Mouse (Mus musculus): Measurements from ENCODE around the gene Smim9. TPM values are rescaled to one million over a fixed set of nuclear protein-coding genes. Genes with fewer than 3 reads are reported as not detected.

Gene Smim9
- polyA plus RNA-seq, 1 experiment = not detected

DNA sequence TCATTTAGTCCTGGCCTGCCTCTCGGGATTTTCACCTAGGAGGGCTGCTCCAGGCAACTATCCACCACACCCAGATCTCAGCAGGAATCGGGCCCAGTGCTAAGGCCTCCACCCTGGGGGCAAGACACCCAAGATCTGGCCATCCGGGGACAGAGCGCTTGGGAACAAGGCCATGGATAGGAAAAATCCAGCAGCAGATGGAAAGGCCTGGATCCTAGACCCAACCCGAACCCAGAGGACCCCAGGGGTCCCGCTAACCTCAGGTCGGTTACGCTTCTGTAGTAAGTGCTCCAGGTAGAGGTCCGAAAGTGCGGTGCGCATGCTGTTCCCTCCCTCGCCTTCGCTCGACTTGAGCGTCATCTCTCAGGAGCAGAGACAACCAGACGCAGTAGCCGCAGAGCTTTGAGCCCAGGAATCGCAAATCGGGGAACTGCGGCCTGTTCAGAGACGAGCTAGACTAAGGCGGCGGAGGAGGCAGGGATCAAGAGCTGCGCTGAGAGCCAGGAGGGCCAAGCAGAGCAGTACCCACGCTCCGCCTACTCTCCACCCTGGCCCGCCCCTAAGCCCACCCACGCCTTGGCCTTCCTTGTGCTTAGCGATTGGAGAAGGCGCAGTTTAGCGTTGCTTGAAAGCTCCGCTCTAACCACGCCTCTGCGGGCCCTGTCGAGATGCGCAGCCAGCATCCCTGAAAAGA lies 33.0 kb downstream of the Smim9 start, which contains the start of gene Mpp1:
Gene Mpp1, minus strand, starts transcription at position 550 of the 694 bp plus-strand sequence.
- Histone ChIP-seq H3K4me1 (ENCODE audit: control insufficient read depth) (peaks cover 34% of the 10 kb centered on the region), H3K27me3 (ENCODE audit: control insufficient read depth) (no peaks in the 10 kb centered on the region; the same call in 1 of the 2 replicates), H3K9me3 (ENCODE audit: control insufficient read depth, low read length) (no peaks in the 10 kb centered on the region; the same call in 1 of the 2 replicates), H3K4me3 (replicated peaks) (peak within 1 kb of the TSS; percentile 87), H3K36me3 (ENCODE audit: control insufficient read depth) (peaks cover 34% of the 10 kb centered on the region)
- TF ChIP-seq TAL1 (IDR thresholded peaks at IDR 0.05; ENCODE audit: low read length) = no peak
- no peak for TF ChIP-seq GATA1 (IDR thresholded peaks at IDR 0.05; ENCODE audit: low read length)

DNA sequence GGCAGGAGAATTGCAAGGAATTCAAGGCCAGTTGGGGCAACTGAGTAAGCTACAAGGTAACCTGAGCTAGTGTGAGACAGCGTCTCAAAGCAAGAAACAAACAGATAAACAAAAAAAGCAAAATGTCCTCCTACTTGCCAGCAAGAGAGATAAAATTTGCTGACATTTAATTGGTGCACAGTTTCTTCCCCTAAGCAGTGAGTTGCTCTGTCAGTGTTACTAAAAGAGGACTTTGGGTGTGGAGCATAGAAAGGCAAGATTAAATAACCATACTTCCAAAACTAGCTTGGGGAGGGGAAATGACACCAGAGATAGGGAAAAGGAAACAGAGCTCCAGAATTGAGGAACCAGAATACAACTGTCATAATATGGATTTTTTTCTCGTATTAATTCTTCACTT lies 34.1 kb downstream of the Smim9 start:
- Histone ChIP-seq H3K9me3 (ENCODE audit: control insufficient read depth, low read length) (no peaks in the 10 kb centered on the region; the same call in 1 of the 2 replicates), H3K4me3 (replicated peaks) (peak overlapping the region; percentile 87), H3K36me3 (ENCODE audit: control insufficient read depth) (peaks cover 45% of the 10 kb centered on the region), H3K4me1 (ENCODE audit: control insufficient read depth) (peaks cover 34% of the 10 kb centered on the region), H3K27me3 (ENCODE audit: control insufficient read depth) (no peaks in the 10 kb centered on the region; the same call in 1 of the 2 replicates)
- TF ChIP-seq GATA1 (IDR thresholded peaks at IDR 0.05; ENCODE audit: low read length) (peak; percentile 66), TAL1 (IDR thresholded peaks at IDR 0.05; ENCODE audit: low read length) (no peak)

DNA sequence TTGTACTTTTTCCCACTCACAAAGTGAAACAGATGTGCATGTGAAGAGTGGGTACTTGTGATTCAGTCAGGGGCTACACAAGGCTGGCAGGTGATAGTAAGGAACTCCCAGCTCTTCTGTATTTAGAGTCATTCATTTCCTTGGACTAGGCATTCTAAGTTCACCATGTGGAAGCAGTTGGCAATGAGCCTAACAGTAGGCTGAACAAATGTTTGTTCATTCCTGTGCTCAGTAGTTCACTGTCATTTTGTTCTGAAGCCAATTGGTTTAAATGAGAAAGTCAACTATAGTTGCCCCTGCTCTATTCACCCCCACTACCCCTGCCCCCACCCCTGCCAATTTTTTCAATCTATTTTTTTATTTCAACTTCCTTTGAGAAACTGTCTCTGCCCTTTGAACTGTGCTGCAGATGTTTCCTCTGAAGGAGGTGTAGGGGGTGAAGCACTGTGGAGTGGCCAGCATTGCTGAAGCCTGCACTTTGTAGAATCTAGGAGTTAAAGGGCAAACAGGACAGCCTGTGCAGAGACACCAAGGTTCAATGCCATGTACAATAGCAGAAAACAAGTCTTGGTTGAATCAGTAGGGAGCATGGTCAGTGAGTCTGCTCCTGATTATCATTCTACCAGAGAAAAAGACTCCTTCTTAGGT lies 35.1 kb downstream of the Smim9 start:
- Histone ChIP-seq H3K27me3 (ENCODE audit: control insufficient read depth) (no peaks in the 10 kb centered on the region; the same call in 1 of the 2 replicates), H3K4me1 (ENCODE audit: control insufficient read depth) (peaks cover 34% of the 10 kb centered on the region), H3K4me3 (replicated peaks) (peak overlapping the region; percentile 87), H3K36me3 (ENCODE audit: control insufficient read depth) (peaks cover 55% of the 10 kb centered on the region), H3K9me3 (ENCODE audit: control insufficient read depth, low read length) (no peaks in the 10 kb centered on the region; the same call in 1 of the 2 replicates)
- TF ChIP-seq GATA1 (IDR thresholded peaks at IDR 0.05; ENCODE audit: low read length) = no peak
- no peak for TF ChIP-seq TAL1 (IDR thresholded peaks at IDR 0.05; ENCODE audit: low read length)

DNA sequence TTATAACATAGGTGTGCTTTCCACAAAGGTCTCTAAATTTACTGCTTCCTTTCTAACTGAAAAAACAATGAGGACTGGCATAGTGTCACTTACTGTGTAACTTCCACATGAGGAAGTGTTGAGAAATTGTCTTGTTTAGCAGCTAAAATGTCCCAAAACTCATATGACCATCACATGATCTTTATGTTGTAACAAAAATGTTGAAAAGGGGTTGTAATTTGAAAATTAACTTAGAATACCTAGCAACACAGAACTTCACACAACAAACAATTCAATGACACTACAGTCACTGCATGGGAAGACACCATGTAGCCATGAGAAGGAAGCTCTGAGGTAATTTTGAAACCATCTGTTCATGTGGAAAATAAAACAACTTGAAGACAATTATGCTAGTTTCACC lies 36.7 kb downstream of the Smim9 start:
- TF ChIP-seq TAL1 (IDR thresholded peaks at IDR 0.05; ENCODE audit: low read length) = no peak
- no peak for TF ChIP-seq GATA1 (IDR thresholded peaks at IDR 0.05; ENCODE audit: low read length)
- peaks cover 31% of the 10 kb centered on the region for H3K4me1 ChIP-seq (ENCODE audit: control insufficient read depth)

DNA sequence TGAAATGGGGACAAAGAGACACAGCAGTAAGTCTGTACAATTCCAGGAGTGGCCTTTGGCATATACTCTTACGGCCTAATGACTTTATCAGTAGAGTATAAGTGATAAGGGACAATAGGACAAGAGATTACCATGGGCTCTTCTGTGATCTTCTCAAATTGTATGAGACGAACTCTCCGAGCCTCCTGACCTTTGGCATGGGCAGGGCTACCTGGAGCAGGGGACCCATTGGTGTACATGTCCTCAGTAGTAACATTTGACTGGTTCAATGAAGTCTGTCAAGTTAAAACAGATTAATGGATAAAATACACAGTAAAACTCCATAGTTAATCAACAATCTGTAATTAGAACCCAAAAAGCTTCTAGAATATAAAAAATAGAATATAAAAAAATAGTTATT lies 38.0 kb downstream of the Smim9 start:
- Histone ChIP-seq H3K4me1 (ENCODE audit: control insufficient read depth) (peaks cover 27% of the 10 kb centered on the region), H3K4me3 (replicated peaks) (no peak overlapping the region), H3K9me3 (ENCODE audit: control insufficient read depth, low read length) (no peaks in the 10 kb centered on the region), H3K27me3 (ENCODE audit: control insufficient read depth) (no peaks in the 10 kb centered on the region), H3K36me3 (ENCODE audit: control insufficient read depth) (peaks cover 80% of the 10 kb centered on the region)
- TF ChIP-seq GATA1 (IDR thresholded peaks at IDR 0.05; ENCODE audit: low read length) (no peak), TAL1 (IDR thresholded peaks at IDR 0.05; ENCODE audit: low read length) (no peak)

More for the DNA sequence above, 36.7 kb downstream of the Smim9 start:
- no peaks in the 10 kb centered on the region; the same call in 1 of the 2 replicates for H3K27me3 ChIP-seq (ENCODE audit: control insufficient read depth)
- no peaks in the 10 kb centered on the region; the same call in 1 of the 2 replicates for H3K9me3 ChIP-seq (ENCODE audit: control insufficient read depth, low read length)
- peak overlapping the region; percentile 28 for H3K4me3 ChIP-seq (replicated peaks)
- H3K36me3 ChIP-seq (ENCODE audit: control insufficient read depth) = peaks cover 67% of the 10 kb centered on the region

DNA sequence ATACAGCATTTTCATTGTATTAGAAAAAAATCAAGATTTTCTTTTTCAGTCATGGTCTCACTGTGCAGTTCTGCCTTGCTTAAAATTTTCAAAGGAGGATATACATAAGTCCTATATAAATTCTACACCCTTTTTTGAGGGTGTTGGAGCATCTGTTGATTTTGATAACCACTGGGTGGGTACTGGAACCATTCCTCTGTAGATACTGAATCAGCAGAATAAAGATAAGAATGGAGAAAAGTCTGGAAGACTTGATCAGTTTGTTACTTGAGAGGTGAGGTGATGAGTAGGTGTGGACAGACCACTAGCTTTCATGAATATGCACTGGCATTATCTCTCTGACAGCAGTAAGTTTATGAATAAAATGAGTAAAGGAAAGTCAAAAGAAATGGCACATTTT lies 48.0 kb downstream of the Smim9 start:
- H3K9me3 ChIP-seq (ENCODE audit: control insufficient read depth, low read length) = no peaks in the 10 kb centered on the region
- peaks cover 57% of the 10 kb centered on the region for H3K4me1 ChIP-seq (ENCODE audit: control insufficient read depth)
- no peaks in the 10 kb centered on the region for H3K27me3 ChIP-seq (ENCODE audit: control insufficient read depth)
- TF ChIP-seq TAL1 (IDR thresholded peaks at IDR 0.05; ENCODE audit: low read length) (peak; percentile 35; the same call in 1 of the 3 replicates), GATA1 (IDR thresholded peaks at IDR 0.05; ENCODE audit: low read length) (no peak; the same call in 1 of the 2 replicates)
- peaks cover 100% of the 10 kb centered on the region for H3K36me3 ChIP-seq (ENCODE audit: control insufficient read depth)
- H3K4me3 ChIP-seq (replicated peaks) = peak overlapping the region; percentile 18

DNA sequence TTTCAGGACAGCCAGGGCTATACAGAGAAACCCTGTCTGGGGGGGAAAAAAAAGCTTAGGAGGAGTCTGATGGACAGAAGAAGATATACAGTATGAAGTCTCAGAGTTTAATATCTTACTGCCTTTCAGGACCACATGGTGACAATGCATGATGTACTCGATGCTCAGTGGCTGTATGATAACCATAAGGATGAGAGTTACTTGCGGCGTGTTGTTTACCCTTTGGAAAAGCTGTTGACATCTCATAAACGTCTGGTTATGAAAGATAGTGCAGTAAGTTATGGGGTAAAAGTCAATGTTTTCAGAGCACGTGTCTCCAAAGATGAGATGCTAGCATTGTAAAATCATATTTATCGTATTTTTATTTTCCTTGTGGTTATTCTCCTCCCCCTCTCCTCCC lies 61.3 kb downstream of the Smim9 start:
- no peaks in the 10 kb centered on the region for H3K9me3 ChIP-seq (ENCODE audit: control insufficient read depth, low read length)
- TF ChIP-seq TAL1 (IDR thresholded peaks at IDR 0.05; ENCODE audit: low read length) (no peak), GATA1 (IDR thresholded peaks at IDR 0.05; ENCODE audit: low read length) (no peak)
- no peak overlapping the region for H3K4me3 ChIP-seq (replicated peaks)
- H3K4me1 ChIP-seq (ENCODE audit: control insufficient read depth) = peaks cover 15% of the 10 kb centered on the region
- H3K27me3 ChIP-seq (ENCODE audit: control insufficient read depth) = no peaks in the 10 kb centered on the region
- H3K36me3 ChIP-seq (ENCODE audit: control insufficient read depth) = peaks cover 91% of the 10 kb centered on the region

DNA sequence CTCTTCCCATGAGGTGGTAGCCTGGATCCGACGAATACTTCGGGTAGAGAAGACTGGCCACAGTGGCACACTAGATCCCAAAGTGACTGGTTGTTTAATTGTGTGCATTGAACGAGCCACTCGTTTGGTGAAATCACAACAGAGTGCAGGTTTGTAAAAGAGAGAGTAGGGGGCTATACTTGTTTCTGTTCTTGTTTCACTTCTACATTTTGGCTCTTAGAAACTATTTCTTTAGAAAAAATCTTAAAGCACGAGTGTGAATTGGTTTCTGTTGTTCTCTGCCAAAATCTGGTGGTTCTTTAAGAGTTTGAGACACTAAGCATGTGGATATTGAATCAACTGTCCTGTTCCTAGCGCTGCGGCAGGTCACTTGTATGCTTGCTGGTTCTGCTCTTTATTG lies 64.8 kb downstream of the Smim9 start:
- TF ChIP-seq TAL1 (IDR thresholded peaks at IDR 0.05; ENCODE audit: low read length) (no peak), GATA1 (IDR thresholded peaks at IDR 0.05; ENCODE audit: low read length) (no peak)
- no peak overlapping the region for H3K4me3 ChIP-seq (replicated peaks)

DNA sequence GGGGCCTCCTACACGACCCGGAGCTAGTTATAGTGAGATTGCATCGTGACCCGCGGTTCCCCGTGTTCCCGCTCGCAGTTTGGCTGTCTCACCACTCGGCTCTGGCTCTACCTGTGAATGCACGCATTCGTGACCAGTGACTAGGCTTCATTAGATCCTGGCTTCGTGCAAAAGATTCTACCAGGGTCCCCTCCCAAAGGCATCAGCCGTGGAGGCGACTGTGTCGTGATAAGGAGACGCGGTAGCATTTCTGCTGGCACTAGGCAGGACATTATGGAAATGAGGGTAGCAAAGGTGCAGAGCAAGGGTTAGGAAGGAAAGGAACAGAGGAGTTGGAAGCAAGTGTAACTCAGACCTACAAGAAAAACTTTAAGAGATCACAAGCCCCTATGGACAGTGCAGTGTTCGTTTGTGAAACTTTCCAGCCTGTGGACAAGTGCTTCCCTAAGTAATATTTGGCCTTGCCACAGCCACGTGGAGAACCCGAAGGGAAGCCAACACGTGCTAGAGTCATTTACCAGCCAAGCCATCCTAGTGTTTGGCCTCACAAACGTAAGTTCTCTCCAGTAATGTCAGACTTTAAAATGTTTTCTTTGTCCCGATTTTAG lies 67.3 kb downstream of the Smim9 start:
- peak overlapping the region; percentile 84 for H3K4me3 ChIP-seq (replicated peaks)
- TF ChIP-seq GATA1 (IDR thresholded peaks at IDR 0.05; ENCODE audit: low read length) (no peak), TAL1 (IDR thresholded peaks at IDR 0.05; ENCODE audit: low read length) (no peak)
- peaks cover 34% of the 10 kb centered on the region for H3K36me3 ChIP-seq (ENCODE audit: control insufficient read depth)
- H3K4me1 ChIP-seq (ENCODE audit: control insufficient read depth) = peaks cover 19% of the 10 kb centered on the region
- no peaks in the 10 kb centered on the region for H3K27me3 ChIP-seq (ENCODE audit: control insufficient read depth)
- peaks cover 7% of the 10 kb centered on the region; the same call in 1 of the 2 replicates for H3K9me3 ChIP-seq (ENCODE audit: control insufficient read depth, low read length)

More for the DNA sequence above, 64.8 kb downstream of the Smim9 start:
- Histone ChIP-seq H3K27me3 (ENCODE audit: control insufficient read depth) (no peaks in the 10 kb centered on the region), H3K36me3 (ENCODE audit: control insufficient read depth) (peaks cover 58% of the 10 kb centered on the region), H3K4me1 (ENCODE audit: control insufficient read depth) (peaks cover 19% of the 10 kb centered on the region), H3K9me3 (ENCODE audit: control insufficient read depth, low read length) (peaks cover 7% of the 10 kb centered on the region; the same call in 1 of the 2 replicates)

Other genes starting within 250 kb of the Smim9 start
- 0.06 TPM in 1 of 2 replicates, not detected in the other for gene Gab3, start 78.3 kb downstream of the Smim9 start, polyA plus RNA-seq (2012)
- gene Dkc1, start 67.9 kb downstream of the Smim9 start, polyA plus RNA-seq (2012) = 0.63 and 1.1 TPM in 2 replicates
- gene Mpp1, start 32.8 kb downstream of the Smim9 start, polyA plus RNA-seq (2012) = 5.3 and 6.7 TPM in 2 replicates
- 0.17 and 0.26 TPM in 2 replicates for gene Fundc2, start 218.6 kb upstream of the Smim9 start, polyA plus RNA-seq (2012)
- gene F8, start 218.8 kb upstream of the Smim9 start, polyA plus RNA-seq (2012) = 0.01 TPM in 1 of 2 replicates, not detected in the other

Measured in erythroblast, embryonic 14.5 days (primary cell).